Mouse (Mus musculus): Measurements from ENCODE around the gene Bcl7b. TPM values are rescaled to one million over a fixed set of nuclear protein-coding genes. Genes with fewer than 3 reads are reported as not detected.

Bcl7b gene
- polyA plus RNA-seq, 1 experiment from 2014 or later: 48.0 TPM

DNA sequence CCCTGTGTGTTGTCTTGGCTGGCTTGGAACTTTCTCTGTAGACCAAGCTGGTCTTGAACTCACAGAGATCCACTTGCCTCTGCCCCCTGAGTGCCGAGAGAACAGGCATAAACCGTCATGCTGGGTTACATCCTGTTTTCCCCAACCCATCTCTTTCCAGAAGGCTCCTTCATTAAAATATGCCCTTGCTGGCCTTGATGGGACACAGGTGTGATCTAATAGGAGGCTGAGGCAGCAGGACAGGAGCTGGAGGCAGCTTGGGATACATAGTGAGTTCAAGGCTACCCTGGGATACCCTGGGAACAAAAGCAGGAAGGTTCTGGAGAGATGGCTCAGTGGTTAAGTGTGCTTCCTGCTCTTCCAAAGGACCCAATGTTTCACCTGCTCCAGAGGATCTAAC, 28.2 kb upstream of the Bcl7b start:
- H3K4me3 ChIP-seq (ENCODE audit: low read depth, low read length): no peak overlapping the region
- no peaks in the 10 kb centered on the region for H3K9me3 ChIP-seq (ENCODE audit: control insufficient read depth, low read length)
- no peak for ATAC-seq (replicated peaks; ENCODE audit: low FRiP score, low TSS enrichment, low read depth)
- no peaks in the 10 kb centered on the region for H3K4me1 ChIP-seq (replicated peaks; ENCODE audit: control insufficient read depth, insufficient read depth, low read length)
- H3K27me3 ChIP-seq (replicated peaks; ENCODE audit: control insufficient read depth, insufficient read depth, low read length): 0 out of 2 replicates have a peak, but pooled peaks cover 2% of the 10 kb centered on the region
- no peak overlapping the region for H3K27ac ChIP-seq (ENCODE audit: low read depth)
- no peaks in the 10 kb centered on the region for H3K36me3 ChIP-seq (ENCODE audit: control insufficient read depth, insufficient read depth, low read length)
- 73% methylated on average over 2 of the region's 2 CpGs for WGBS
- no peak overlapping the region for H3K9ac ChIP-seq (ENCODE audit: low read length)
- no peak for DNase-seq (ENCODE audit: low spot score)
- no peak overlapping the region for H3K4me2 ChIP-seq (ENCODE audit: low read length)

DNA sequence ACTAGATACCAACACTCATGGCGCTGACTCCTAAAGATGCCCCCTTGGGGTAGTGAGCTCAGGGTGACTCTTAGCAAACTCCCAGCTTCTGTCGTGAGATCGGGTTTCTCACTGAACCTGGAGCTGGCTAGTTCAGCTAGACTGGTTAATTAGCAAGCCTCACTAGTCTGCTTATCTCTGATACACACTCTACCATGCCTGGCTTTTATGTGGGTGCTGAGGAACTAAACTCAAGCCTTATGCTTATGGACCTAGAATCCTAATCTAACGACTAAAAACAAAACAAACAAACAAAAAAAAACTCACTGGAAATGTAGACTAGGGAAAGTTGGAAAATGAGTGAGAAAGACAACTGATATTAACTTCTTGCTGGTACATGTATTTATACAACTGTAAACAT, 23.6 kb upstream of the Bcl7b start:
- DNase-seq (ENCODE audit: low spot score) (no peak), ATAC-seq (replicated peaks; ENCODE audit: low FRiP score, low TSS enrichment, low read depth) (no peak)
- no peak overlapping the region for H3K9ac ChIP-seq (ENCODE audit: low read length)
- WGBS: 46% methylated on average over 4 of the region's 4 CpGs
- 0 out of 2 replicates have a peak, but pooled peaks cover 8% of the 10 kb centered on the region for H3K4me1 ChIP-seq (replicated peaks; ENCODE audit: control insufficient read depth, insufficient read depth, low read length)
- H3K4me2 ChIP-seq (ENCODE audit: low read length): no peak overlapping the region
- no peaks in the 10 kb centered on the region for H3K9me3 ChIP-seq (ENCODE audit: control insufficient read depth, low read length)
- no peak overlapping the region for H3K27ac ChIP-seq (ENCODE audit: low read depth)
- H3K36me3 ChIP-seq (ENCODE audit: control insufficient read depth, insufficient read depth, low read length): no peaks in the 10 kb centered on the region
- no peak overlapping the region for H3K4me3 ChIP-seq (ENCODE audit: low read depth, low read length)
- H3K27me3 ChIP-seq (replicated peaks; ENCODE audit: control insufficient read depth, insufficient read depth, low read length): no peaks in the 10 kb centered on the region

DNA sequence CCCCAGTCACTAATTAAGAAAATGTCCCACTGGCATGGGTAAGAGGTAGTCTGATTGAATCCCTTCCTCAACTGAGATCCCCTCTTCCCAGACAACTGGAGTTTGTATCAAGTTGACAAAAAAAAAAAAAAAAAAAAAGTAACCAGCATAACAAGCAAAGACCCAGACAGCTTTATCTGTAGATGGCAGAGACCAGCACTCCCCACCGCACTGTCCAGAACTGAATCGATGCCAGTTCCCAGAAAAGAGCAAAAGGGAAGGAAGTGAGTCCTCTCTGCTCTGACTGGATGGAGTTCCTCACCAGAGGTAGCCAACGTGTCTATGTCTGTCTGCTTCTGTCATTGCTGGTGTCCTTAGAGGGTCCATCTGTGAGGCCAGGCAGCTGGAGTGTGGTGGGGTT, 22.6 kb upstream of the Bcl7b start:
- H3K4me1 ChIP-seq (replicated peaks; ENCODE audit: control insufficient read depth, insufficient read depth, low read length): 0 out of 2 replicates have a peak, but pooled peaks cover 12% of the 10 kb centered on the region
- H3K9me3 ChIP-seq (ENCODE audit: control insufficient read depth, low read length): no peaks in the 10 kb centered on the region
- H3K4me2 ChIP-seq (ENCODE audit: low read length): no peak overlapping the region
- H3K4me3 ChIP-seq (ENCODE audit: low read depth, low read length): no peak overlapping the region
- WGBS: 77% methylated on average over 3 of the region's 3 CpGs
- ATAC-seq (replicated peaks; ENCODE audit: low FRiP score, low TSS enrichment, low read depth) (no peak), DNase-seq (ENCODE audit: low spot score) (no peak)
- H3K36me3 ChIP-seq (ENCODE audit: control insufficient read depth, insufficient read depth, low read length): no peaks in the 10 kb centered on the region
- H3K9ac ChIP-seq (ENCODE audit: low read length): no peak overlapping the region
- no peaks in the 10 kb centered on the region for H3K27me3 ChIP-seq (replicated peaks; ENCODE audit: control insufficient read depth, insufficient read depth, low read length)
- H3K27ac ChIP-seq (ENCODE audit: low read depth): no peak overlapping the region

DNA sequence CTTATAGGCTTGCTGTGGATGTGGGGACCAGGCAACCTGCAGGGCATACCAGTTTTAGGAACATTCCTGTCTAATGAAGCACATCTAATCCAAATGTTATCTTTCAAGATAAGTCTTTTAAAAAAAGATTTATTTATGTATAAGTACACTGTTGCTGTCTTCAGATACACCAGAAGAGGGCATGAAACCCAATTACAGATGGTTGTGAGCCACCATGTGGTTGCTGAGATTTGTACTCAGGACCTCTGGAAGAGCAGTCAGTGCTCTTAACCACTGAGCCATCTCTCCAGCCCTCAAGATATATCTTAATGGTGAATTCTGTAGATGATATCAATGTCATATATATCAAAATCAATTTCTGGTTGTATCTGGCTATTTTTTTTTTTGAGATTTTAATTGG, 22.1 kb upstream of the Bcl7b start:
- ATAC-seq (replicated peaks; ENCODE audit: low FRiP score, low TSS enrichment, low read depth) (no peak), DNase-seq (ENCODE audit: low spot score) (no peak)
- no peak overlapping the region for H3K4me3 ChIP-seq (ENCODE audit: low read depth, low read length)
- H3K4me1 ChIP-seq (replicated peaks; ENCODE audit: control insufficient read depth, insufficient read depth, low read length): 0 out of 2 replicates have a peak, but pooled peaks cover 12% of the 10 kb centered on the region
- H3K27me3 ChIP-seq (replicated peaks; ENCODE audit: control insufficient read depth, insufficient read depth, low read length): no peaks in the 10 kb centered on the region
- no peak overlapping the region for H3K9ac ChIP-seq (ENCODE audit: low read length)
- no peaks in the 10 kb centered on the region for H3K36me3 ChIP-seq (ENCODE audit: control insufficient read depth, insufficient read depth, low read length)
- no peak overlapping the region for H3K4me2 ChIP-seq (ENCODE audit: low read length)
- H3K9me3 ChIP-seq (ENCODE audit: control insufficient read depth, low read length): no peaks in the 10 kb centered on the region
- no peak overlapping the region for H3K27ac ChIP-seq (ENCODE audit: low read depth)

DNA sequence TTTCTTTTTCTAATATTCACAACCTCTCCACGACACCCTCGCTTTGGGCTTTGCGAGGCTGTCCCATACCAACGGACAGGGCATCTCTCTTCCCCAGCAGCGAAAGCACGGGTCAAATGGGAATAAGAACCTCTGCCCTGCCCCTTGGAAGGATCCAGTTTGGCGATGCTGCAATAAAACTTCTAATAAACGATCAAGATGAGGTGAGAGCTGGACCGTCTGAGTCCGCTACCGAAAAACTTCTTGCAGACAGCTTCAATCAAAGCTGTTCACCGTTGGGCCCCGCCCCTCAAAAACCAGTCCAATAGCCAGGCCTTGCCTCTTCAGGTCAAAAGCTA, 19.4 kb upstream of the Bcl7b start:
- under 1% methylated on average over 13 of the region's 13 CpGs for WGBS
- H3K36me3 ChIP-seq (ENCODE audit: control insufficient read depth, insufficient read depth, low read length): peaks cover 11% of the 10 kb centered on the region

GRCm38 (mm10) chr5:135149053-135149819, 18.8 kb upstream of the Bcl7b start, which contains the start of gene Tbl2:
Gene Tbl2 (plus strand): TSS chr5:135149657.
- 0 out of 2 replicates have a peak, but pooled peaks cover 12% of the 10 kb centered on the region for H3K4me1 ChIP-seq (replicated peaks; ENCODE audit: control insufficient read depth, insufficient read depth, low read length)
- peak within 1 kb of the TSS; percentile 84 for H3K4me2 ChIP-seq (ENCODE audit: low read length)
- H3K27ac ChIP-seq (ENCODE audit: low read depth): peak within 1 kb of the TSS; percentile 85
- under 1% methylated on average over 63 of the region's 63 CpGs for WGBS
- DNase-seq (ENCODE audit: low spot score): peak; percentile 99
- H3K9me3 ChIP-seq (ENCODE audit: control insufficient read depth, low read length): no peaks in the 10 kb centered on the region
- peak within 1 kb of the TSS; percentile 85 for H3K4me3 ChIP-seq (ENCODE audit: low read depth, low read length)
- peak within 1 kb of the TSS; percentile 78 for H3K9ac ChIP-seq (ENCODE audit: low read length)
- peaks cover 16% of the 10 kb centered on the region for H3K36me3 ChIP-seq (ENCODE audit: control insufficient read depth, insufficient read depth, low read length)
- peak; percentile 98 for ATAC-seq (replicated peaks; ENCODE audit: low FRiP score, low TSS enrichment, low read depth)
- H3K27me3 ChIP-seq (replicated peaks; ENCODE audit: control insufficient read depth, insufficient read depth, low read length): no peaks in the 10 kb centered on the region

More for the DNA sequence above, 19.4 kb upstream of the Bcl7b start:
- Histone ChIP-seq H3K4me1 (replicated peaks; ENCODE audit: control insufficient read depth, insufficient read depth, low read length) (0 out of 2 replicates have a peak, but pooled peaks cover 12% of the 10 kb centered on the region), H3K9me3 (ENCODE audit: control insufficient read depth, low read length) (no peaks in the 10 kb centered on the region), H3K4me2 (ENCODE audit: low read length) (peak overlapping the region; percentile 63), H3K4me3 (ENCODE audit: low read depth, low read length) (peak overlapping the region; percentile 85), H3K27me3 (replicated peaks; ENCODE audit: control insufficient read depth, insufficient read depth, low read length) (no peaks in the 10 kb centered on the region), H3K9ac (ENCODE audit: low read length) (peak overlapping the region; percentile 46), H3K27ac (ENCODE audit: low read depth) (peak overlapping the region; percentile 68)
- DNase-seq (ENCODE audit: low spot score) (no peak), ATAC-seq (replicated peaks; ENCODE audit: low FRiP score, low TSS enrichment, low read depth) (peak; percentile 3; the same call in 1 of the 2 replicates)

DNA sequence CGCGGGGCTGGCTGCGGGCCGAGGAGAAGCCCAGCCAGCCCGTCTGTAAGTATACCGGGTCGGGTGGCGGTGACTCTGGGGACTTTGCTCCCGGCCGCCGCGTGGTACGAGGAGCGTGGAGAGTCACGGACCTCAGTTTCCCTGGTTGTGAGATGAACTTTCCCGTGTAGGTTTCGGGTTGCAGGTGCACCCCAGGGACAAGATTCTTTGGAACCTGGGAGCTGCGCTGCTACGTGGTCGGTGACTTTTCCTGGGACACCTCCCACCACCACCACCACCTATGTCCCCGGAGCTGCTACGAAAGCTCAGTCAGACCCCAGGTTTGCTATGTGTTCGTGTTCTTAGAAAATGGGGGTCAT, 18.3 kb upstream of the Bcl7b start:
- Histone ChIP-seq H3K36me3 (ENCODE audit: control insufficient read depth, insufficient read depth, low read length) (peaks cover 21% of the 10 kb centered on the region), H3K27me3 (replicated peaks; ENCODE audit: control insufficient read depth, insufficient read depth, low read length) (no peaks in the 10 kb centered on the region), H3K9ac (ENCODE audit: low read length) (peak overlapping the region; percentile 78), H3K4me1 (replicated peaks; ENCODE audit: control insufficient read depth, insufficient read depth, low read length) (0 out of 2 replicates have a peak, but pooled peaks cover 12% of the 10 kb centered on the region), H3K4me2 (ENCODE audit: low read length) (peak overlapping the region; percentile 84), H3K4me3 (ENCODE audit: low read depth, low read length) (peak overlapping the region; percentile 85), H3K9me3 (ENCODE audit: control insufficient read depth, low read length) (no peaks in the 10 kb centered on the region), H3K27ac (ENCODE audit: low read depth) (peak overlapping the region; percentile 44; the same call in 1 of the 2 replicates)
- under 1% methylated on average over 23 of the region's 23 CpGs for WGBS
- ATAC-seq (replicated peaks; ENCODE audit: low FRiP score, low TSS enrichment, low read depth) (no peak), DNase-seq (ENCODE audit: low spot score) (no peak)

- ATAC-seq (replicated peaks; ENCODE audit: low FRiP score, low TSS enrichment, low read depth) (no peak), DNase-seq (ENCODE audit: low spot score) (no peak)
- Histone ChIP-seq H3K4me2 (ENCODE audit: low read length) (no peak overlapping the region), H3K27me3 (replicated peaks; ENCODE audit: control insufficient read depth, insufficient read depth, low read length) (no peaks in the 10 kb centered on the region), H3K27ac (ENCODE audit: low read depth) (no peak overlapping the region), H3K4me3 (ENCODE audit: low read depth, low read length) (no peak overlapping the region), H3K9me3 (ENCODE audit: control insufficient read depth, low read length) (no peaks in the 10 kb centered on the region), H3K9ac (ENCODE audit: low read length) (no peak overlapping the region), H3K4me1 (replicated peaks; ENCODE audit: control insufficient read depth, insufficient read depth, low read length) (no peaks in the 10 kb centered on the region), H3K36me3 (ENCODE audit: control insufficient read depth, insufficient read depth, low read length) (peaks cover 81% of the 10 kb centered on the region)
- WGBS: 98% methylated on average over 4 of the region's 4 CpGs
Measured at GRCm38 (mm10) chr5:135156496-135156895, 11.6 kb upstream of the Bcl7b start.

GRCm38 (mm10) chr5:135161221-135161620, 6.9 kb upstream of the Bcl7b start:
- H3K27ac ChIP-seq (ENCODE audit: low read depth): no peak overlapping the region
- DNase-seq (ENCODE audit: low spot score) (no peak), ATAC-seq (replicated peaks; ENCODE audit: low FRiP score, low TSS enrichment, low read depth) (no peak)
- 93% methylated on average over 4 of the region's 4 CpGs for WGBS
- H3K27me3 ChIP-seq (replicated peaks; ENCODE audit: control insufficient read depth, insufficient read depth, low read length): no peaks in the 10 kb centered on the region
- H3K4me2 ChIP-seq (ENCODE audit: low read length): no peak overlapping the region
- no peak overlapping the region for H3K4me3 ChIP-seq (ENCODE audit: low read depth, low read length)
- H3K9ac ChIP-seq (ENCODE audit: low read length): no peak overlapping the region
- peaks cover 60% of the 10 kb centered on the region for H3K36me3 ChIP-seq (ENCODE audit: control insufficient read depth, insufficient read depth, low read length)
- no peaks in the 10 kb centered on the region for H3K9me3 ChIP-seq (ENCODE audit: control insufficient read depth, low read length)
- no peaks in the 10 kb centered on the region for H3K4me1 ChIP-seq (replicated peaks; ENCODE audit: control insufficient read depth, insufficient read depth, low read length)
